Mouse (Mus musculus): Measurements from ENCODE around the gene Impdh1. TPM values are rescaled to one million over a fixed set of nuclear protein-coding genes. Genes with fewer than 3 reads are reported as not detected.

Gene Impdh1
- total and polyA plus RNA-seq, 2 experiments from 2014 or later: 18.9 to 25.7 TPM

- Histone ChIP-seq H3K4me3 (ENCODE audit: low read depth, low read length) (no peak overlapping the region), H3K4me2 (ENCODE audit: low read depth, low read length) (no peak overlapping the region), H3K27ac (ENCODE audit: low read depth) (no peak overlapping the region), H3K36me3 (replicated peaks; ENCODE audit: control insufficient read depth, insufficient read depth, low read length) (no peaks in the 10 kb centered on the region), H3K4me1 (ENCODE audit: control insufficient read depth, insufficient read depth) (no peaks in the 10 kb centered on the region), H3K27me3 (ENCODE audit: control insufficient read depth, insufficient read depth, low read length) (no peaks in the 10 kb centered on the region), H3K9me3 (replicated peaks; ENCODE audit: control insufficient read depth, low read length) (no peaks in the 10 kb centered on the region), H3K9ac (replicated peaks; ENCODE audit: low read depth, low read length) (no peak overlapping the region)
- peak; percentile 30 for DNase-seq (ENCODE audit: low spot score)
- ATAC-seq (ENCODE audit: insufficient read depth, low read depth): peak; percentile 53
- TF ChIP-seq EP300 (IDR thresholded peaks at IDR 0.05; ENCODE audit: low read depth) (no peak), CTCF (IDR thresholded peaks at IDR 0.05; ENCODE audit: low read depth) (peak; percentile 66)
- WGBS: 25% methylated on average over 2 of the region's 2 CpGs
Measured at GRCm38 (mm10) chr6:29240806-29241205, 24.6 kb upstream of the Impdh1 start.

- ATAC-seq (ENCODE audit: insufficient read depth, low read depth): no peak
- no peak overlapping the region for H3K4me3 ChIP-seq (ENCODE audit: low read depth, low read length)
- DNase-seq (ENCODE audit: low spot score): no peak
- no peak overlapping the region for H3K27ac ChIP-seq (ENCODE audit: low read depth)
- H3K4me1 ChIP-seq (ENCODE audit: control insufficient read depth, insufficient read depth): no peaks in the 10 kb centered on the region
- no peak overlapping the region for H3K9ac ChIP-seq (replicated peaks; ENCODE audit: low read depth, low read length)
- no peaks in the 10 kb centered on the region for H3K36me3 ChIP-seq (replicated peaks; ENCODE audit: control insufficient read depth, insufficient read depth, low read length)
- H3K9me3 ChIP-seq (replicated peaks; ENCODE audit: control insufficient read depth, low read length): no peaks in the 10 kb centered on the region
- H3K27me3 ChIP-seq (ENCODE audit: control insufficient read depth, insufficient read depth, low read length): no peaks in the 10 kb centered on the region
- TF ChIP-seq CTCF (IDR thresholded peaks at IDR 0.05; ENCODE audit: low read depth) (peak; percentile 62), EP300 (IDR thresholded peaks at IDR 0.05; ENCODE audit: low read depth) (no peak)
- WGBS: 40% methylated on average over 8 of the region's 8 CpGs
- H3K4me2 ChIP-seq (ENCODE audit: low read depth, low read length): no peak overlapping the region
Measured at GRCm38 (mm10) chr6:29234272-29234671, 18.1 kb upstream of the Impdh1 start.

- no peak overlapping the region for H3K9ac ChIP-seq (replicated peaks; ENCODE audit: low read depth, low read length)
- 63% methylated on average over 3 of the region's 3 CpGs for WGBS
- no peak overlapping the region for H3K27ac ChIP-seq (ENCODE audit: low read depth)
- ATAC-seq (ENCODE audit: insufficient read depth, low read depth): no peak
- H3K9me3 ChIP-seq (replicated peaks; ENCODE audit: control insufficient read depth, low read length): no peaks in the 10 kb centered on the region
- H3K27me3 ChIP-seq (ENCODE audit: control insufficient read depth, insufficient read depth, low read length): no peaks in the 10 kb centered on the region
- H3K4me3 ChIP-seq (ENCODE audit: low read depth, low read length): no peak overlapping the region
- no peak overlapping the region for H3K4me2 ChIP-seq (ENCODE audit: low read depth, low read length)
- no peaks in the 10 kb centered on the region for H3K36me3 ChIP-seq (replicated peaks; ENCODE audit: control insufficient read depth, insufficient read depth, low read length)
- no peak for TF ChIP-seq EP300 (IDR thresholded peaks at IDR 0.05; ENCODE audit: low read depth)
- TF ChIP-seq CTCF (IDR thresholded peaks at IDR 0.05; ENCODE audit: low read depth): no peak
- no peak for DNase-seq (ENCODE audit: low spot score)
- no peaks in the 10 kb centered on the region for H3K4me1 ChIP-seq (ENCODE audit: control insufficient read depth, insufficient read depth)
Measured at GRCm38 (mm10) chr6:29233710-29234109, 17.5 kb upstream of the Impdh1 start.

- no peak for TF ChIP-seq EP300 (IDR thresholded peaks at IDR 0.05; ENCODE audit: low read depth)
- TF ChIP-seq CTCF (IDR thresholded peaks at IDR 0.05; ENCODE audit: low read depth): no peak
- Histone ChIP-seq H3K9ac (replicated peaks; ENCODE audit: low read depth, low read length) (no peak overlapping the region), H3K36me3 (replicated peaks; ENCODE audit: control insufficient read depth, insufficient read depth, low read length) (no peaks in the 10 kb centered on the region), H3K4me1 (ENCODE audit: control insufficient read depth, insufficient read depth) (no peaks in the 10 kb centered on the region), H3K9me3 (replicated peaks; ENCODE audit: control insufficient read depth, low read length) (no peaks in the 10 kb centered on the region), H3K27ac (ENCODE audit: low read depth) (peak overlapping the region; percentile 43; the same call in 1 of the 2 replicates), H3K4me2 (ENCODE audit: low read depth, low read length) (no peak overlapping the region), H3K27me3 (ENCODE audit: control insufficient read depth, insufficient read depth, low read length) (no peaks in the 10 kb centered on the region), H3K4me3 (ENCODE audit: low read depth, low read length) (no peak overlapping the region)
- DNase-seq (ENCODE audit: low spot score): no peak
- WGBS: 63% methylated on average over 6 of the region's 6 CpGs
- no peak for ATAC-seq (ENCODE audit: insufficient read depth, low read depth)
Measured at GRCm38 (mm10) chr6:29232321-29232720, 16.2 kb upstream of the Impdh1 start.

GRCm38 (mm10) chr6:29231799-29232198 is 15.6 kb upstream of the Impdh1 start:
- no peaks in the 10 kb centered on the region for H3K9me3 ChIP-seq (replicated peaks; ENCODE audit: control insufficient read depth, low read length)
- no peak overlapping the region for H3K9ac ChIP-seq (replicated peaks; ENCODE audit: low read depth, low read length)
- no peak overlapping the region for H3K4me3 ChIP-seq (ENCODE audit: low read depth, low read length)
- H3K27me3 ChIP-seq (ENCODE audit: control insufficient read depth, insufficient read depth, low read length): no peaks in the 10 kb centered on the region
- H3K36me3 ChIP-seq (replicated peaks; ENCODE audit: control insufficient read depth, insufficient read depth, low read length): no peaks in the 10 kb centered on the region
- 73% methylated on average over 3 of the region's 3 CpGs for WGBS
- DNase-seq (ENCODE audit: low spot score) (no peak), ATAC-seq (ENCODE audit: insufficient read depth, low read depth) (no peak)
- H3K4me1 ChIP-seq (ENCODE audit: control insufficient read depth, insufficient read depth): no peaks in the 10 kb centered on the region
- H3K4me2 ChIP-seq (ENCODE audit: low read depth, low read length): no peak overlapping the region
- H3K27ac ChIP-seq (ENCODE audit: low read depth): peak overlapping the region; percentile 43; the same call in 1 of the 2 replicates
- TF ChIP-seq EP300 (IDR thresholded peaks at IDR 0.05; ENCODE audit: low read depth): no peak
- no peak for TF ChIP-seq CTCF (IDR thresholded peaks at IDR 0.05; ENCODE audit: low read depth)

GRCm38 (mm10) chr6:29230386-29230785 is 14.2 kb upstream of the Impdh1 start:
- no peak for DNase-seq (ENCODE audit: low spot score)
- H3K4me3 ChIP-seq (ENCODE audit: low read depth, low read length): no peak overlapping the region
- WGBS: 49% methylated on average over 6 of the region's 6 CpGs
- no peaks in the 10 kb centered on the region for H3K36me3 ChIP-seq (replicated peaks; ENCODE audit: control insufficient read depth, insufficient read depth, low read length)
- H3K4me1 ChIP-seq (ENCODE audit: control insufficient read depth, insufficient read depth): no peaks in the 10 kb centered on the region
- no peak for ATAC-seq (ENCODE audit: insufficient read depth, low read depth)
- no peaks in the 10 kb centered on the region for H3K27me3 ChIP-seq (ENCODE audit: control insufficient read depth, insufficient read depth, low read length)
- no peak overlapping the region for H3K27ac ChIP-seq (ENCODE audit: low read depth)
- H3K9me3 ChIP-seq (replicated peaks; ENCODE audit: control insufficient read depth, low read length): no peaks in the 10 kb centered on the region
- no peak overlapping the region for H3K4me2 ChIP-seq (ENCODE audit: low read depth, low read length)
- no peak overlapping the region for H3K9ac ChIP-seq (replicated peaks; ENCODE audit: low read depth, low read length)
- no peak for TF ChIP-seq EP300 (IDR thresholded peaks at IDR 0.05; ENCODE audit: low read depth)
- no peak for TF ChIP-seq CTCF (IDR thresholded peaks at IDR 0.05; ENCODE audit: low read depth)
